Mouse (Mus musculus) liver, embryonic 12.5 days (tissue): Measurements from ENCODE around the gene Rd3. TPM values are rescaled to one million over a fixed set of nuclear protein-coding genes. Genes with fewer than 3 reads are reported as not detected.

Experiments used
- ATAC-seq: fragments of 200-750 bp; cut with Nextera tagmentation; 2 replicates; pipeline ENCODE4 v1.8.0; 2017; ENCODE audit warnings: moderate number of reproducible peaks, mild to moderate bottlenecking, moderate library complexity
- H3K27ac ChIP-seq: fragments of 300-500 bp; sonication (generic); 2 replicates; pipeline ENCODE4 v1.5.1; 2016; ENCODE audit warnings: mild to moderate bottlenecking
- H3K27me3 ChIP-seq: fragments of 300-500 bp; sonication (generic); replicated peaks from 2 replicates; pipeline ENCODE4 v1.6.1; 2016; ENCODE audit warnings: mild to moderate bottlenecking, moderate library complexity
- H3K36me3 ChIP-seq: fragments of 300-500 bp; sonication (generic); 2 replicates; pipeline ENCODE4 v1.6.1; 2016; ENCODE audit warnings: mild to moderate bottlenecking, moderate library complexity
- H3K4me1 ChIP-seq: fragments of 300-500 bp; sonication (generic); 2 replicates; pipeline ENCODE4 v1.6.1; 2016
- H3K4me2 ChIP-seq: fragments of 300-500 bp; sonication (generic); 2 replicates; pipeline ENCODE4 v1.6.1; 2016; ENCODE audit warnings: mild to moderate bottlenecking, moderate library complexity
- H3K4me3 ChIP-seq: fragments of 300-500 bp; sonication (generic); 2 replicates; pipeline ENCODE4 v1.5.1; 2016; ENCODE audit warnings: mild to moderate bottlenecking, moderate library complexity
- H3K9ac ChIP-seq: fragments of 300-500 bp; sonication (generic); 2 replicates; pipeline ENCODE4 v1.6.1; 2016; ENCODE audit warnings: mild to moderate bottlenecking, moderate library complexity
- H3K9me3 ChIP-seq: fragments of 300-500 bp; sonication (generic); replicated peaks from 2 replicates; pipeline ENCODE4 v1.6.1; 2016; ENCODE audit warnings: mild to moderate bottlenecking, moderate library complexity
- WGBS: fragments of 180-500 bp; shearing (Covaris S2); methylation state at CpG from one replicate; pipeline ENCODE4 v1.1.7; 2016; ENCODE audit not compliant: insufficient replicate concordance; 5-methylcytosine and 5-hydroxymethylcytosine counted together
- microRNA-seq: library from miRNA; unstranded; fragments of <30 nt; microRNA quantifications from one replicate; pipeline ENCODE4, GENCODE M21; 2017
- polyA plus RNA-seq: library from polyadenylated mRNA; unstranded; fragments of >200 nt; fragmentation: Nextera tagmentation; extraction: Ambion mirVana; gene quantifications from 2 replicates; pipeline ENCODE4 v1.2.1, GENCODE M21; 2016

Rd3 gene
- polyA plus RNA-seq, 1 experiment from 2014 or later = 0.19 TPM

GRCm38 (mm10) chr1:191994476-191994875 lies 17.3 kb downstream of the Rd3 start:
- 0 out of 2 replicates have a peak overlapping the region, but pooled peaks have one; percentile 6 for H3K9ac ChIP-seq
- peak; percentile 92 for ATAC-seq
- H3K9me3 ChIP-seq = no peaks in the 10 kb centered on the region
- no peaks in the 10 kb centered on the region for H3K27me3 ChIP-seq
- peak overlapping the region; percentile 72 for H3K27ac ChIP-seq
- H3K4me3 ChIP-seq = no peak overlapping the region
- H3K36me3 ChIP-seq = peaks cover 33% of the 10 kb centered on the region
- WGBS = 27% methylated on average over 5 of the region's 5 CpGs
- H3K4me1 ChIP-seq = peaks cover 47% of the 10 kb centered on the region
- H3K4me2 ChIP-seq = peak overlapping the region; percentile 30

- Histone ChIP-seq H3K36me3 (peaks cover 43% of the 10 kb centered on the region), H3K27ac (peak overlapping the region; percentile 72; the same call in 1 of the 2 replicates), H3K9ac (no peak overlapping the region), H3K27me3 (no peaks in the 10 kb centered on the region), H3K4me1 (peaks cover 41% of the 10 kb centered on the region), H3K4me3 (no peak overlapping the region), H3K9me3 (no peaks in the 10 kb centered on the region), H3K4me2 (no peak overlapping the region)
- no peak for ATAC-seq
- WGBS = 48% methylated on average over 4 of the region's 4 CpGs
These were observed 18.3 kb downstream of the Rd3 start for GRCm38 (mm10) chr1:191995488-191995887.

GRCm38 (mm10) chr1:191995916-191996315 lies 18.7 kb downstream of the Rd3 start:
- Histone ChIP-seq H3K9me3 (no peaks in the 10 kb centered on the region), H3K4me3 (no peak overlapping the region), H3K4me2 (no peak overlapping the region), H3K27ac (no peak overlapping the region), H3K4me1 (peaks cover 36% of the 10 kb centered on the region), H3K36me3 (peaks cover 47% of the 10 kb centered on the region), H3K27me3 (no peaks in the 10 kb centered on the region), H3K9ac (no peak overlapping the region)
- no peak for ATAC-seq
- 83% methylated on average over 7 of the region's 7 CpGs for WGBS

GRCm38 (mm10) chr1:191996621-191997185 lies 19.5 kb downstream of the Rd3 start:
- 80% methylated on average over 8 of the region's 8 CpGs for WGBS
- H3K9ac ChIP-seq = no peak overlapping the region
- H3K4me2 ChIP-seq = no peak overlapping the region
- no peaks in the 10 kb centered on the region for H3K27me3 ChIP-seq
- no peaks in the 10 kb centered on the region for H3K9me3 ChIP-seq
- no peak for ATAC-seq
- no peak overlapping the region for H3K27ac ChIP-seq
- peaks cover 53% of the 10 kb centered on the region for H3K36me3 ChIP-seq
- no peak overlapping the region for H3K4me3 ChIP-seq
- peaks cover 32% of the 10 kb centered on the region for H3K4me1 ChIP-seq

GRCm38 (mm10) chr1:191999022-191999421 lies 21.9 kb downstream of the Rd3 start:
- Histone ChIP-seq H3K36me3 (peaks cover 53% of the 10 kb centered on the region), H3K9ac (no peak overlapping the region), H3K27ac (no peak overlapping the region), H3K4me1 (peaks cover 28% of the 10 kb centered on the region), H3K27me3 (no peaks in the 10 kb centered on the region), H3K9me3 (no peaks in the 10 kb centered on the region), H3K4me2 (no peak overlapping the region), H3K4me3 (no peak overlapping the region)
- no peak for ATAC-seq

Small RNA genes within 50 kb of the gene (microRNA-seq; reads per million reads assigned to microRNA genes)
- not detected for gene Mir3473c

Other genes starting within 250 kb of the Rd3 start
- gene Nek2, start 155.9 kb upstream of the Rd3 start, polyA plus RNA-seq = 49.4 and 51.0 TPM in 2 replicates
- 6.0 and 7.2 TPM in 2 replicates for gene Slc30a1, start 70.6 kb upstream of the Rd3 start, polyA plus RNA-seq
- 9.9 and 11.2 TPM in 2 replicates for gene Traf5, start 115.2 kb downstream of the Rd3 start, polyA plus RNA-seq
- 10.8 and 11.8 TPM in 2 replicates for gene Rcor3, start 160.7 kb downstream of the Rd3 start, polyA plus RNA-seq
- 0.04 TPM in 1 of 2 replicates, not detected in the other for gene Kcnh1, start 213.4 kb downstream of the Rd3 start, polyA plus RNA-seq